Mouse (Mus musculus): ENCODE data around the gene Mrgpra6. TPM values are rescaled to one million over a fixed set of nuclear protein-coding genes. Genes with fewer than 3 reads are reported as not detected.

The Mrgpra6 gene
- polyA plus RNA-seq (2014; fragmentation: Nextera tagmentation; extraction: Ambion mirVana), result not detected in 2 replicates

- no peak within 1 kb of the TSS for H3K4me2 ChIP-seq (ENCODE audit: low read depth)
- H3K9me3 ChIP-seq (ENCODE audit: control insufficient read depth, low read length), result no peaks in the 10 kb centered on the region
- H3K27ac ChIP-seq (ENCODE audit: low read depth, low read length), result no peak within 1 kb of the TSS
- no peak for ATAC-seq (ENCODE audit: insufficient read depth, low FRiP score, low TSS enrichment)
- H3K36me3 ChIP-seq (ENCODE audit: control insufficient read depth, insufficient read depth, low read length), result no peaks in the 10 kb centered on the region
- no peak within 1 kb of the TSS for H3K4me3 ChIP-seq (ENCODE audit: low read depth, low read length)
- H3K4me1 ChIP-seq (ENCODE audit: control insufficient read depth, insufficient read depth, low read length), result no peaks in the 10 kb centered on the region
- H3K9ac ChIP-seq (ENCODE audit: low read length), result no peak within 1 kb of the TSS
- WGBS, result 83% methylated on average over 4 of the region's 4 CpGs
- no peak for DNase-seq (ENCODE audit: low spot score)
- no peaks in the 10 kb centered on the region for H3K27me3 ChIP-seq (ENCODE audit: control insufficient read depth, insufficient read depth, low read length)
Observed at GRCm38 (mm10) chr7:47204830-47205229, at the start of gene Mrgpra6. Gene Mrgpra6 (minus strand): TSS chr7:47204920.

GRCm38 (mm10) chr7:47252770-47253169 lies 48.0 kb upstream of the Mrgpra6 start, which contains the start of gene Mrgpra9:
Gene Mrgpra9 (minus strand): TSS chr7:47252848.
- Histone ChIP-seq H3K27ac (ENCODE audit: low read depth, low read length) (no peak within 1 kb of the TSS), H3K4me2 (ENCODE audit: low read depth) (no peak within 1 kb of the TSS), H3K36me3 (ENCODE audit: control insufficient read depth, insufficient read depth, low read length) (no peaks in the 10 kb centered on the region), H3K9ac (ENCODE audit: low read length) (no peak within 1 kb of the TSS), H3K9me3 (ENCODE audit: control insufficient read depth, low read length) (no peaks in the 10 kb centered on the region), H3K27me3 (ENCODE audit: control insufficient read depth, insufficient read depth, low read length) (no peaks in the 10 kb centered on the region), H3K4me3 (ENCODE audit: low read depth, low read length) (no peak within 1 kb of the TSS), H3K4me1 (ENCODE audit: control insufficient read depth, insufficient read depth, low read length) (no peaks in the 10 kb centered on the region)
- 71% methylated on average over 1 of the region's 1 CpGs for WGBS
- DNase-seq (ENCODE audit: low spot score), result no peak
- ATAC-seq (ENCODE audit: insufficient read depth, low FRiP score, low TSS enrichment), result no peak

GRCm38 (mm10) chr7:47244658-47245057 lies 39.9 kb upstream of the Mrgpra6 start:
- H3K27ac ChIP-seq (ENCODE audit: low read depth, low read length), result no peak overlapping the region
- 70% methylated on average over 3 of the region's 3 CpGs for WGBS
- ATAC-seq (ENCODE audit: insufficient read depth, low FRiP score, low TSS enrichment), result no peak
- H3K4me2 ChIP-seq (ENCODE audit: low read depth), result no peak overlapping the region
- no peak for DNase-seq (ENCODE audit: low spot score)
- H3K36me3 ChIP-seq (ENCODE audit: control insufficient read depth, insufficient read depth, low read length), result no peaks in the 10 kb centered on the region
- no peaks in the 10 kb centered on the region for H3K4me1 ChIP-seq (ENCODE audit: control insufficient read depth, insufficient read depth, low read length)
- H3K4me3 ChIP-seq (ENCODE audit: low read depth, low read length), result no peak overlapping the region
- H3K9ac ChIP-seq (ENCODE audit: low read length), result no peak overlapping the region
- H3K9me3 ChIP-seq (ENCODE audit: control insufficient read depth, low read length), result no peaks in the 10 kb centered on the region
- H3K27me3 ChIP-seq (ENCODE audit: control insufficient read depth, insufficient read depth, low read length), result no peaks in the 10 kb centered on the region

- Histone ChIP-seq H3K4me3 (ENCODE audit: low read depth, low read length) (no peak overlapping the region), H3K4me1 (ENCODE audit: control insufficient read depth, insufficient read depth, low read length) (no peaks in the 10 kb centered on the region), H3K27ac (ENCODE audit: low read depth, low read length) (no peak overlapping the region), H3K9ac (ENCODE audit: low read length) (no peak overlapping the region), H3K27me3 (ENCODE audit: control insufficient read depth, insufficient read depth, low read length) (no peaks in the 10 kb centered on the region), H3K4me2 (ENCODE audit: low read depth) (no peak overlapping the region), H3K36me3 (ENCODE audit: control insufficient read depth, insufficient read depth, low read length) (no peaks in the 10 kb centered on the region), H3K9me3 (ENCODE audit: control insufficient read depth, low read length) (no peaks in the 10 kb centered on the region)
- ATAC-seq (ENCODE audit: insufficient read depth, low FRiP score, low TSS enrichment) (no peak), DNase-seq (ENCODE audit: low spot score) (no peak)
- WGBS, result 60% methylated on average over 1 of the region's 1 CpGs
Observed at GRCm38 (mm10) chr7:47195271-47195670, 9.4 kb downstream of the Mrgpra6 start.

- Histone ChIP-seq H3K27me3 (ENCODE audit: control insufficient read depth, insufficient read depth, low read length) (no peaks in the 10 kb centered on the region), H3K36me3 (ENCODE audit: control insufficient read depth, insufficient read depth, low read length) (no peaks in the 10 kb centered on the region), H3K9ac (ENCODE audit: low read length) (no peak overlapping the region), H3K9me3 (ENCODE audit: control insufficient read depth, low read length) (no peaks in the 10 kb centered on the region), H3K4me2 (ENCODE audit: low read depth) (no peak overlapping the region), H3K4me3 (ENCODE audit: low read depth, low read length) (no peak overlapping the region), H3K27ac (ENCODE audit: low read depth, low read length) (no peak overlapping the region), H3K4me1 (ENCODE audit: control insufficient read depth, insufficient read depth, low read length) (no peaks in the 10 kb centered on the region)
- DNase-seq (ENCODE audit: low spot score), result no peak
- whole genome bisulfite sequencing, result 80% methylated on average over 5 of the region's 5 CpGs
- no peak for ATAC-seq (ENCODE audit: insufficient read depth, low FRiP score, low TSS enrichment)
Observed at GRCm38 (mm10) chr7:47170814-47171213, 33.9 kb downstream of the Mrgpra6 start.

GRCm38 (mm10) chr7:47165028-47165427 lies 39.7 kb downstream of the Mrgpra6 start:
- no peak for ATAC-seq (ENCODE audit: insufficient read depth, low FRiP score, low TSS enrichment)
- WGBS, result 79% methylated on average over 4 of the region's 4 CpGs
- no peaks in the 10 kb centered on the region for H3K9me3 ChIP-seq (ENCODE audit: control insufficient read depth, low read length)

GRCm38 (mm10) chr7:47163203-47163602 lies 41.5 kb downstream of the Mrgpra6 start:
- no peak for DNase-seq (ENCODE audit: low spot score)
- WGBS, result 81% methylated on average over 4 of the region's 4 CpGs

More at GRCm38 (mm10) chr7:47165028-47165427, 39.7 kb downstream of the Mrgpra6 start:
- H3K4me1 ChIP-seq (ENCODE audit: control insufficient read depth, insufficient read depth, low read length), result no peaks in the 10 kb centered on the region
- DNase-seq (ENCODE audit: low spot score), result no peak
- H3K9ac ChIP-seq (ENCODE audit: low read length), result no peak overlapping the region
- H3K4me2 ChIP-seq (ENCODE audit: low read depth), result no peak overlapping the region
- no peak overlapping the region for H3K4me3 ChIP-seq (ENCODE audit: low read depth, low read length)
- H3K36me3 ChIP-seq (ENCODE audit: control insufficient read depth, insufficient read depth, low read length), result no peaks in the 10 kb centered on the region
- H3K27me3 ChIP-seq (ENCODE audit: control insufficient read depth, insufficient read depth, low read length), result no peaks in the 10 kb centered on the region
- H3K27ac ChIP-seq (ENCODE audit: low read depth, low read length), result no peak overlapping the region

GRCm38 (mm10) chr7:47158451-47158850 lies 46.3 kb downstream of the Mrgpra6 start:
- Histone ChIP-seq H3K4me1 (ENCODE audit: control insufficient read depth, insufficient read depth, low read length) (no peaks in the 10 kb centered on the region), H3K4me3 (ENCODE audit: low read depth, low read length) (no peak overlapping the region), H3K27ac (ENCODE audit: low read depth, low read length) (no peak overlapping the region), H3K4me2 (ENCODE audit: low read depth) (no peak overlapping the region), H3K9me3 (ENCODE audit: control insufficient read depth, low read length) (no peaks in the 10 kb centered on the region), H3K9ac (ENCODE audit: low read length) (no peak overlapping the region), H3K27me3 (ENCODE audit: control insufficient read depth, insufficient read depth, low read length) (no peaks in the 10 kb centered on the region), H3K36me3 (ENCODE audit: control insufficient read depth, insufficient read depth, low read length) (no peaks in the 10 kb centered on the region)
- ATAC-seq (ENCODE audit: insufficient read depth, low FRiP score, low TSS enrichment) (no peak), DNase-seq (ENCODE audit: low spot score) (no peak)
- 65% methylated on average over 2 of the region's 2 CpGs for WGBS

More at GRCm38 (mm10) chr7:47163203-47163602, 41.5 kb downstream of the Mrgpra6 start:
- H3K4me3 ChIP-seq (ENCODE audit: low read depth, low read length), result no peak overlapping the region
- H3K9me3 ChIP-seq (ENCODE audit: control insufficient read depth, low read length), result no peaks in the 10 kb centered on the region
- no peak overlapping the region for H3K9ac ChIP-seq (ENCODE audit: low read length)
- no peak overlapping the region for H3K4me2 ChIP-seq (ENCODE audit: low read depth)
- H3K4me1 ChIP-seq (ENCODE audit: control insufficient read depth, insufficient read depth, low read length), result no peaks in the 10 kb centered on the region
- no peaks in the 10 kb centered on the region for H3K36me3 ChIP-seq (ENCODE audit: control insufficient read depth, insufficient read depth, low read length)
- no peak overlapping the region for H3K27ac ChIP-seq (ENCODE audit: low read depth, low read length)
- no peak for ATAC-seq (ENCODE audit: insufficient read depth, low FRiP score, low TSS enrichment)
- no peaks in the 10 kb centered on the region for H3K27me3 ChIP-seq (ENCODE audit: control insufficient read depth, insufficient read depth, low read length)

GRCm38 (mm10) chr7:47157743-47158142 lies 47.0 kb downstream of the Mrgpra6 start:
- 86% methylated on average over 9 of the region's 9 CpGs for WGBS
- H3K9ac ChIP-seq (ENCODE audit: low read length), result no peak overlapping the region
- H3K27ac ChIP-seq (ENCODE audit: low read depth, low read length), result no peak overlapping the region
- ATAC-seq (ENCODE audit: insufficient read depth, low FRiP score, low TSS enrichment) (no peak), DNase-seq (ENCODE audit: low spot score) (no peak)
- H3K4me1 ChIP-seq (ENCODE audit: control insufficient read depth, insufficient read depth, low read length), result no peaks in the 10 kb centered on the region
- H3K9me3 ChIP-seq (ENCODE audit: control insufficient read depth, low read length), result no peaks in the 10 kb centered on the region
- H3K4me3 ChIP-seq (ENCODE audit: low read depth, low read length), result no peak overlapping the region
- H3K27me3 ChIP-seq (ENCODE audit: control insufficient read depth, insufficient read depth, low read length), result no peaks in the 10 kb centered on the region
- H3K36me3 ChIP-seq (ENCODE audit: control insufficient read depth, insufficient read depth, low read length), result no peaks in the 10 kb centered on the region
- H3K4me2 ChIP-seq (ENCODE audit: low read depth), result no peak overlapping the region

Data from neural tube, embryonic 11.5 days (tissue).